ENCODE assay signal across 8 mouse cellular contexts in genomic region chr15:79740739-79741138, GRCm38 (mm10). TPM values are rescaled to one million over a fixed set of nuclear protein-coding genes. Genes with fewer than 3 reads are reported as not detected.
A peak's percentile ranks its signal among the peaks of the same experiment; 100 is the strongest.
DNase-seq lines count a peak whose midpoint lies in the region; ATAC-seq lines count a peak whose summit lies in the region.

No protein-coding gene starts in this region.

- H3K4me3 ChIP-seq in lung, embryonic 16.5 days (ENCODE audit: low read length) = peak overlapping the region; percentile 93
- peak overlapping the region; percentile 92 for H3K4me3 ChIP-seq in forebrain, embryonic 13.5 days
- peak overlapping the region; percentile 93 for H3K4me3 ChIP-seq in liver, embryonic 13.5 days (replicated peaks)
- H3K4me3 ChIP-seq in stomach, embryonic 14.5 days (ENCODE audit: low read depth, low read length) = 0 out of 2 replicates have a peak overlapping the region, but pooled peaks have one; percentile 72

- H3K4me1 ChIP-seq in lung, embryonic 16.5 days (replicated peaks; ENCODE audit: control insufficient read depth, insufficient read depth, low read length) = peaks cover 20% of the 10 kb centered on the region
- H3K4me1 ChIP-seq in forebrain, embryonic 13.5 days = peaks cover 34% of the 10 kb centered on the region
- peaks cover 41% of the 10 kb centered on the region for H3K4me1 ChIP-seq in liver, embryonic 13.5 days (replicated peaks)
- peaks cover 17% of the 10 kb centered on the region for H3K4me1 ChIP-seq in stomach, embryonic 14.5 days (ENCODE audit: control insufficient read depth, insufficient read depth, low read length)

- no peak for ATAC-seq in lung, embryonic 16.5 days (ENCODE audit: low read depth)
- no peak for ATAC-seq in forebrain, embryonic 13.5 days
- ATAC-seq in liver, embryonic 13.5 days (ENCODE audit: low read depth) = no peak
- ATAC-seq in stomach, embryonic 14.5 days (ENCODE audit: insufficient number of reproducible peaks, insufficient read depth, low FRiP score, low read depth) = no peak

- H3K9ac ChIP-seq in lung, embryonic 16.5 days (ENCODE audit: low read length) = peak overlapping the region; percentile 92
- peak overlapping the region; percentile 91 for H3K9ac ChIP-seq in forebrain, embryonic 13.5 days
- H3K9ac ChIP-seq in liver, embryonic 13.5 days = no peak overlapping the region
- H3K9ac ChIP-seq in stomach, embryonic 14.5 days (replicated peaks; ENCODE audit: low read depth, low read length) = no peak overlapping the region

- DNase-seq in lung, adult 18-20 months = no peak
- no peak for DNase-seq in liver, embryonic 13.5 days
- no peak for DNase-seq in frontal cortex, postnatal 25 days (ENCODE audit: low spot score in 2 of 2)
- no peak for DNase-seq in thymus, postnatal 36 days
- DNase-seq in left cerebral cortex, postnatal 14 days (ENCODE audit: low spot score in 2 of 2) = no peak

- no peak overlapping the region for H3K27ac ChIP-seq in lung, embryonic 16.5 days (ENCODE audit: low read length)
- no peak overlapping the region for H3K27ac ChIP-seq in forebrain, embryonic 13.5 days
- H3K27ac ChIP-seq in liver, embryonic 13.5 days = no peak overlapping the region
- H3K27ac ChIP-seq in stomach, embryonic 14.5 days (ENCODE audit: low read length) = no peak overlapping the region

- H3K36me3 ChIP-seq in lung, embryonic 16.5 days (ENCODE audit: control insufficient read depth, insufficient read depth, low read length) = peaks cover 23% of the 10 kb centered on the region
- peaks cover 41% of the 10 kb centered on the region for H3K36me3 ChIP-seq in forebrain, embryonic 13.5 days (ENCODE audit: poor library complexity, severe bottlenecking)
- peaks cover 32% of the 10 kb centered on the region for H3K36me3 ChIP-seq in liver, embryonic 13.5 days
- peaks cover 28% of the 10 kb centered on the region for H3K36me3 ChIP-seq in stomach, embryonic 14.5 days (ENCODE audit: control insufficient read depth, insufficient read depth, low read length)

- H3K9me3 ChIP-seq in lung, embryonic 16.5 days (ENCODE audit: control insufficient read depth, low read length) = no peaks in the 10 kb centered on the region
- no peaks in the 10 kb centered on the region for H3K9me3 ChIP-seq in forebrain, embryonic 13.5 days (replicated peaks)
- H3K9me3 ChIP-seq in liver, embryonic 13.5 days (replicated peaks) = no peaks in the 10 kb centered on the region
- H3K9me3 ChIP-seq in stomach, embryonic 14.5 days (ENCODE audit: control insufficient read depth, low read depth, low read length) = no peaks in the 10 kb centered on the region

- H3K27me3 ChIP-seq in lung, embryonic 16.5 days (ENCODE audit: control insufficient read depth, insufficient read depth, low read depth, low read length) = no peaks in the 10 kb centered on the region
- no peaks in the 10 kb centered on the region for H3K27me3 ChIP-seq in forebrain, embryonic 13.5 days
- no peaks in the 10 kb centered on the region for H3K27me3 ChIP-seq in liver, embryonic 13.5 days
- no peaks in the 10 kb centered on the region for H3K27me3 ChIP-seq in stomach, embryonic 14.5 days (ENCODE audit: control insufficient read depth, insufficient read depth, low read length)

- H3K4me2 ChIP-seq in lung, embryonic 16.5 days (ENCODE audit: low read depth, low read length) = peak overlapping the region; percentile 83
- peak overlapping the region; percentile 80 for H3K4me2 ChIP-seq in forebrain, embryonic 13.5 days
- H3K4me2 ChIP-seq in liver, embryonic 13.5 days = peak overlapping the region; percentile 95
- H3K4me2 ChIP-seq in stomach, embryonic 14.5 days (replicated peaks; ENCODE audit: low read depth, low read length) = peak overlapping the region; percentile 73; the same call in 1 of the 2 replicates

- WGBS in lung, embryonic 16.5 days = 43% methylated on average over 3 of the region's 3 CpGs
- WGBS in forebrain, embryonic 13.5 days = 91% methylated on average over 3 of the region's 3 CpGs
- 31% methylated on average over 3 of the region's 3 CpGs for WGBS in liver, embryonic 13.5 days (ENCODE audit: insufficient replicate concordance)
- 62% methylated on average over 3 of the region's 3 CpGs for WGBS in stomach, embryonic 14.5 days

- intact Hi-C loops in left cerebral cortex, postnatal 14 days (cut with DNase I) = no loop called here

RNA-seq across cellular contexts. Expression of gene Sun2, which starts 1.6 kb away (rescaled TPM):
- polyA plus RNA-seq in lung, embryonic 16.5 days (2015; fragmentation: Nextera tagmentation; extraction: Ambion mirVana) = 7.8 and 8.0 TPM in 2 replicates
- 8.1 and 8.4 TPM in 2 replicates for polyA plus RNA-seq in forebrain, embryonic 13.5 days (2015; fragmentation: Nextera tagmentation; extraction: Ambion mirVana)
- polyA plus RNA-seq in liver, embryonic 13.5 days (2015; fragmentation: Nextera tagmentation; extraction: Ambion mirVana) = 1.3 and 1.5 TPM in 2 replicates
- 5.7 and 6.8 TPM in 2 replicates for polyA plus RNA-seq in stomach, embryonic 14.5 days (2014; fragmentation: Nextera tagmentation; extraction: Ambion mirVana)
- 10 to 100 TPM; 24.8 to 25.3 TPM for total RNA-seq in left cerebral cortex, postnatal 14 days (2021)

RNA-seq across cellular contexts. Expression of gene Dnal4, which starts 36.9 kb away (rescaled TPM):
- 66.9 and 72.1 TPM in 2 replicates for polyA plus RNA-seq in lung, embryonic 16.5 days (2015; fragmentation: Nextera tagmentation; extraction: Ambion mirVana)
- 90.6 and 94.0 TPM in 2 replicates for polyA plus RNA-seq in forebrain, embryonic 13.5 days (2015; fragmentation: Nextera tagmentation; extraction: Ambion mirVana)
- 9.1 and 10.5 TPM in 2 replicates for polyA plus RNA-seq in liver, embryonic 13.5 days (2015; fragmentation: Nextera tagmentation; extraction: Ambion mirVana)
- 58.1 and 60.7 TPM in 2 replicates for polyA plus RNA-seq in stomach, embryonic 14.5 days (2014; fragmentation: Nextera tagmentation; extraction: Ambion mirVana)
- 10 to 100 TPM; 37.5 to 39.7 TPM for total RNA-seq in left cerebral cortex, postnatal 14 days (2021)

RNA-seq across cellular contexts. Expression of gene Gtpbp1, which starts 50.1 kb away (rescaled TPM):
- 30.1 and 30.4 TPM in 2 replicates for polyA plus RNA-seq in lung, embryonic 16.5 days (2015; fragmentation: Nextera tagmentation; extraction: Ambion mirVana)
- 47.2 and 50.9 TPM in 2 replicates for polyA plus RNA-seq in forebrain, embryonic 13.5 days (2015; fragmentation: Nextera tagmentation; extraction: Ambion mirVana)
- 32.6 and 36.9 TPM in 2 replicates for polyA plus RNA-seq in liver, embryonic 13.5 days (2015; fragmentation: Nextera tagmentation; extraction: Ambion mirVana)
- polyA plus RNA-seq in stomach, embryonic 14.5 days (2014; fragmentation: Nextera tagmentation; extraction: Ambion mirVana) = 24.7 and 27.2 TPM in 2 replicates
- 10 to 100 TPM; 44.1 to 44.7 TPM for total RNA-seq in left cerebral cortex, postnatal 14 days (2021)

RNA-seq across cellular contexts. Expression of gene Josd1, which starts 53.0 kb away (rescaled TPM):
- polyA plus RNA-seq in lung, embryonic 16.5 days (2015; fragmentation: Nextera tagmentation; extraction: Ambion mirVana) = 15.8 and 16.1 TPM in 2 replicates
- polyA plus RNA-seq in forebrain, embryonic 13.5 days (2015; fragmentation: Nextera tagmentation; extraction: Ambion mirVana) = 17.9 and 18.7 TPM in 2 replicates
- polyA plus RNA-seq in liver, embryonic 13.5 days (2015; fragmentation: Nextera tagmentation; extraction: Ambion mirVana) = 20.0 and 21.6 TPM in 2 replicates
- polyA plus RNA-seq in stomach, embryonic 14.5 days (2014; fragmentation: Nextera tagmentation; extraction: Ambion mirVana) = 15.3 and 16.0 TPM in 2 replicates
- 10 to 100 TPM; 56.1 to 66.2 TPM for total RNA-seq in left cerebral cortex, postnatal 14 days (2021)

Comparison
In these comparisons a context has a peak if more than half of its experiments do, and no peak if none do; other contexts are left out.
1. H3K9ac ChIP-seq: peak in lung, embryonic 16.5 days (single experiment) and forebrain, embryonic 13.5 days (single experiment); none in liver, embryonic 13.5 days (single experiment) and stomach, embryonic 14.5 days (single experiment).
2. Peak in every context shown above with its lines, with median percentiles within 50 percentile points of each other: H3K4me2 ChIP-seq and H3K4me3 ChIP-seq.